Mouse (Mus musculus) neural tube, embryonic 10.5 days (tissue): ENCODE data around the gene Ddr1.

Experiments
- DNase-seq: peaks from one replicate; pipeline ENCODE4 v3.0.0-alpha.2; 2017; ENCODE audit warnings: low spot score; ENCODE audit errors: extremely low spot score

The Ddr1 gene

DNA sequence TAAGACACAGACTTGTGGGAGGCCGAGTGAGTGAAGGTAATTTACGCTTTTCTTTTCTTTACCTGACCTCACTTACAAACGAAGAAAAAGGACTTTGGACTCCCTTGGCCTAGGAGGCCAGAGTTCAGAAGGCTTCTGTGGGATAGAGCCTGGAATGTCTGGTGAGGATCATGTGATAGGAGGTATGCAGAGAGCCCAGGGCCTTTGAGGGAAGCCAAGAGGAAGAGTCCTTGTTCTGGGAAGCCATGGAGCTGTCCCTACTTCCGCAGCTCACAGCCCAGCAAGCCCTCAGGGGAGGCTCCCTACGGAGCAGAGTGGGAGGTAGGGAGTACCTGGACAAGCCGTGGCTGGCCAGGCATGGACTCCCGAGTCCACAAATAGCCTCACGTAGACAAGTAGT, 17.3 kb upstream of the Ddr1 start:
- DNase-seq, result no peak

DNA sequence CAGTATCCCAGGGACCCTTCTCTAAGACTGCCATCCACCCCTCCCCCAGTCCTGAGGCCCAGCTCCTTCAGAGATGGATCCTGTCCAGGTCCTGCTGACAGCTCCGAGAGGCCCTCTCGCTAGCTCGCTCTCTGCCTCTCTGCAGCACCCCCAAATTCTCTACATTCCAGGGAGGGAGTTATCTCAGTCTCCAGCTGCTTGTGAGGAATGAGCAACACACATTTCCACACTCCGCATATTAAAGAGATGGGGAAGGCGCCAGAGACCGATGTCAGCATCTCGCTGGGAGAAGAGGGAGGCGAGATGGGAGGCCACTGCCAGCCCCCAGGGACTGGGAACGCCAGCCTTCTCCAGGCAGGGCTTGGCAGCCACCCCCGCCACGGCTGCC, 15.9 kb upstream of the Ddr1 start:
- no peak for DNase-seq

- DNase-seq, result no peak
Measured at GRCm38 (mm10) chr17:35719616-35720339, 15.4 kb upstream of the Ddr1 start.

DNA sequence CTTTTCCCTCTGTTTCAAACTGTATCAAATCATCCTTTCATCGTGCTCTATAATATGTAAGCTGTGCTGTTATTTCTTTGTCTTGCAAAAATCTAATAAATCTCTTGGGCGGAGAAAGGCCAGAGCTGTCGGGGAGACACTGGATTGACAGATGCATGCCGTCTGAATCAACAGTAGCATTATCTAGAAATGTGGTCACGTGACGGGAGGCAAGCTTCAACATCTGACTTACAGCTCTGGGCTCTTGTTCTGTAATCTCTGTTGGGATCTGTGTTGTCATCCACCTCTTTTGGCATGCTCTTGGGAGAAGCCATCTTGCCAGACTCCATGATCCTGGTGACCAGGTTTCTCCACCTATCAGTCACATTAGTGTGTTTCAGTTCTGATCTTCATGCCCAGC, 12.7 kb upstream of the Ddr1 start:
- DNase-seq, result no peak

DNA sequence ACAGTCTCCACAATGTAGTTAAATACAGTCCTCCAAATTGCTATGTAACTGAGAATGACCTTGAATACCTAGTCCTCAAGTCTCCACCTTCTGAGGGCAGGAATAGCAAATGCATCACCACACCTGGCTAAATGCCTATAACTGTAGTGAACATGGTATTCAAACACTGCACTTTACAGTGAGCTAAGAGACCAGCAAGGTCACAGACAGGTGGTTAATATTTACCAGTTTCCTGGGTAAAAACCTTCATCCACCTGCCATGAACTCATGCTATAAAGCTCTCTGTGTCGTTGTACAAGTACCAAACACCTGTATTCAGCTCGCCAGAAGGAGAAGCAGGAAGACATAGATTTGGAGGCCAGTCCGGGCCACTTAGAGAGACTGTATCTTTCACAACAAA, 11.7 kb upstream of the Ddr1 start:
- no peak for DNase-seq

DNA sequence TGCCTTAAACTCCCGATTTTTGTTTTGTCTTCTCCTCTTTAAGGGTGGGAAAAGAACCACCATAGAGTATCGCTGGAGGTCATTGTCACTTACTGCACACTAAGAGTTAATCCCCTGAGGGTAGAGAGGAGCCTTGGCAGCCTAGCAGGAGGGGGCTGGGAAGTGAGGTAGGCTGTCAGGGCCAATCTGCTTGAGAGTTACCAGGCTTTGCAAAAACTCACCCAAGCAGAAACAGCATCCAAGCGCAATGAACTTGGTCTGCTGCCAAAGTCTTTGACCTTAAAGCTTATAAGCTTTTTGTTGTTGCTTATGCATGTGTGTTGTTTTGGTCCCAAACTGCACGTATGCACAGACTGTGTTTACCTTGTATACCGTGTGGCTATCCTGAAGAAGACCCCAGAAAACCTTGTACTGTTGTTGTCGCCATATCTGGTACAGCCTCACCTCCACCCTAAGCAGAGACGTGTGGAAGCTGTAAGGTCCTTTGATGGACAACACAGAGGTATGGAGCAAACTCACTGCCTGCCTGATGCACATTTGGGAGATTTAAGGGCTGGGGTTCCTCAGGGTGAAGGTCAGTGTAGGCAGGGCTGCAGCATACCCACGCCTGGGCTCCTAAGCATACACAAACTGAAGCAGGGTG, 6.4 kb upstream of the Ddr1 start:
- no peak for DNase-seq

GRCm38 (mm10) chr17:35708611-35709010, 4.2 kb upstream of the Ddr1 start:
- no peak for DNase-seq

DNA sequence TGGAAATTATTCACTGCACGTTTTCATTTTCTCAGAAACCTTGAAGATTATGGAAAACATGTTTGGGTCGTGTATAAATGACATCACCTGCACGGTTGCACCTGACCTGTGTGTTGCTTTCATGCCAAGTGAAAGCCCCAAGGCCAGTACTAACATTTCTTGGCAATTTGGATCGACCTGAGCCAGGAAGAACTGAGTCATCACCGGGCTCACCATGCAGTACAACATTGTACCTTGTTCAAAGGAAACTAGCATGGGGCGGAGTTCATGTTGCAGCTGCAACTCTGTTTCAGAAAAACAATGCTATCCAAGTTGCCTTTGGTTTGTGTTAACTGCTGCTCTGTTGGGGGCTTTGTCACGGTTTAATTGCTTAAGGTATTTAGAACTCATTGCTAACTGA, 3.5 kb upstream of the Ddr1 start:
- DNase-seq, result no peak

DNA sequence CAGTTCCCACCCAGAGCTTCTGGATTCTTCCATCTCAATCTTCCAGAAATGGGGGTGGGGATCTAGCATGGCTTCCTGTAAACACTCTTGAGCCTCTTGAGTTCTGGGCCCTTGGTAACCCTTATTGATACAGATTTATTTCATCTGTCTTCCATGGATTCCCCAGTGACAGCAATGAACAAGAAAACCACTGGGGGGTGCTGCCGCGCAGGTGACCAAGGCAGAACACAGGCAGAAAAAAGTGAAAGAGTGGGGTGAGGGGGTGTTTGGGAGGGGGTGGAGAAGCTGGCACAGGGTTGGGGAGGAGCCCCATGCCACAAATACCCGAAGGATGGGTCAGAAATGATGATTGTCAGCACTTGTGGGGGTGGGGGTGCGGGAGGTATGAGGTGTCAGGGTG, 1.4 kb upstream of the Ddr1 start:
- peak; percentile 35 for DNase-seq

GRCm38 (mm10) chr17:35703751-35704271, 610 bp downstream of the Ddr1 start:
- peak; percentile 88 for DNase-seq

DNA sequence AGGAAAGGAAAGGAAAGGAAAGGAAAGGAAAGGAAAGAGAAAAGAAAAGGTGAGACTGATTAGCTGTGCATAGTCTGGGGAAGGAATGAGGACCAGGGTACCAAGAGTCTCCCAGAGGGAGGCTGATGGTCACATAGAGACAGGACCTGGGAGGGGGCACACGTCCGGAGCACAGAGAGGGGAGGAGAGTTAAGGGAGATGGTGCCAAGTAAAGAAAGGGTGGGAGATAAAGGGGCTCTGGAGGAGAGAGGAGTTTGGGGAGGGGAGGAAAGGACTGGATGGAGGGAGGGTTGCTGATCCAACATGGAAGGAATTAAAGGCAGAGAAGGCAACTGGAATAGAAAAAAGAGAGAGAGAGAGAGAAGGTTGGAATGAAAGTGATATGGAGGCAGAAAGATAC, 1.4 kb downstream of the Ddr1 start:
- no peak for DNase-seq

- DNase-seq, result peak; percentile 32
Measured at GRCm38 (mm10) chr17:35702605-35703004, 1.8 kb downstream of the Ddr1 start.

DNA sequence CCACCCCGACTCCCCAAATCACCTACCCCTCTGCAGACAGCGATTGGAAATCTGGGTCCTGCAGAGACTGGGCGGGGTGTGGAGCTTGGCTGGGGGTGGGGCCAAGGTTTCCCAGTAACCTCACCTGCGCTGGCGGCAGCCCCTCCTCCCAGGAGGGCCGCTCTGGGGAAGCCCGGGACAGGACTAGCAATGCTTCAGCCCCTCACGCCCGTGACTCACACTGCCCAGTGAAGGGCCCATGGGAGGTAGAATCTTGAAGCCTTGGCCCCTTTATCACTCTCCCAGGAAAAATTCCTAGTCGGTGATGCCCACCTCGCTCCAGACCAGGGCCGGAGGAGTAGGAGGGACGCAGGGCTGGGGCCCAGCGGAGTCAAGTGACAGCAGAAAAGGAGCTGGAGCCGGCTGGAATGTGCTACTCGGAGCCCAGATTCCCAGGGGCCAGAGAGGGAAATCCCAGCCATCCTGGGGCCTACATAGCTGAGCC, 2.4 kb downstream of the Ddr1 start:
- peak; percentile 63 for DNase-seq

DNA sequence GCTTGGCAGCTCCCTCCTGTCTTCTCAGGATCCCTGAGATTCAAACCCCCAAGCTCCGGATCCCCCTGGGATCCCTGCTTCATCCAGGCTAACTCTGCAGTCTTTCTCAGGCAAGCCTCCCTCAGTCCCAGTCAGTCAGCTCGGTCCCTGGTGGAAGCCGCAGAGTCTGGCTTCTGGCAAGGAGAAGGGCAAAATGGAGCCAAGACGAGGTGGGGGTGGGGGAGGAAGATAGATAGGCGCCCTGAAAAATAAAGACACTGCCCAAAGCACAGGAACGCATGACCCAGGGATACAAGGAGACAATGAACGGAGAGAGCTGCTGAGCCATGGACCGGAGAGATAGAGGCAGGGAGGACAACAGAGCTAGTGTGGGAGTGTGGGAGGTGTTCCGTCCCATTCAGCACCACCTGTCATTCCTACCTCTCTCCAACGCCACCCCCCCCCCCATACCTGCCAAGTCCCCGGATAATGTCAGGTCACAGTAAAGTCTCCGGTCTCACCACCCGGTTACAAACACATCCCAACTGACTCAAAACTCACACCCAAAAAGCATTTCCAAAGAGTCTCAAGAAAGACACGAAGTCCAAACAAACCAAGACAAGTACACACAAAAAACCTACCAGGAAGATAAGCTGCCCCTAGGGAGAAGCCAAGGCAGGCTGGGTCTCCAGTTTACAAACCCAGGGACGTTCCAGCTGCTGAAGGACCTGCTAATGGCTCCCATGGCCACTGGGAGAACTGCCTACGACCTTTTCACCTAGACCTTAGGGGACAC, 3.0 kb downstream of the Ddr1 start:
- peak; percentile 59 for DNase-seq

DNA sequence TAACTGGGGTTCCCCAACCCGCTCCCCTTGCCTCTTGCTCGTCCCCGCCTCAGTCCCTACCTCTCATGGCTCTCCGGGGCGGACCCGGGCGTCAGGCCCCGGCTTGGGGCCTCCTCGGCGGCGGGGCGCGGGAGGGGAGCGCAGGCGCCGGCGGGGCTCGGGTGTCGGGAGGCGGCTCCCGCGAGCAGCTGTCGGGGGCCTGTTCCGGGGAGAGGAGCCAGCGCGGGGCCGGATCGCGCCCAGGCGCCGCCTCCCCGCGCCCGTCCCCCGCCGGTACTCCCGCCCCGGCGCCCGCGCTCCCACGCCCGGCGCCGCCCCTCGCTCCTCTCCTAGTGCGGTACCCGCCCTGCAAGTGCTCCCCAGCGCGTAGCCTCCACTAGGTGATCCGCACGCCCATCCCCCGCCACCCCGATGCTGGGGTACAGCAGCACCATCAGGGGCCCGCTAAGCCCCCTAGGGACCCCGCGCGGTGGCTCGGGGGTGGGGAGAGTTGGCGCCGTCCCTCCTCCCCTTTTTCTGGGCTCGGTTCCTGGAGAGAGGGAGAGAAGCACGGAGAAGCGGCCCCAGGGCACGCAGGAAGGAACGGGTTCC, 4.0 kb downstream of the Ddr1 start:
- DNase-seq, result peak; percentile 70

GRCm38 (mm10) chr17:35699919-35700318, 4.5 kb downstream of the Ddr1 start:
- DNase-seq, result peak; percentile 45

GRCm38 (mm10) chr17:35698501-35698883, 5.9 kb downstream of the Ddr1 start:
- no peak for DNase-seq

DNA sequence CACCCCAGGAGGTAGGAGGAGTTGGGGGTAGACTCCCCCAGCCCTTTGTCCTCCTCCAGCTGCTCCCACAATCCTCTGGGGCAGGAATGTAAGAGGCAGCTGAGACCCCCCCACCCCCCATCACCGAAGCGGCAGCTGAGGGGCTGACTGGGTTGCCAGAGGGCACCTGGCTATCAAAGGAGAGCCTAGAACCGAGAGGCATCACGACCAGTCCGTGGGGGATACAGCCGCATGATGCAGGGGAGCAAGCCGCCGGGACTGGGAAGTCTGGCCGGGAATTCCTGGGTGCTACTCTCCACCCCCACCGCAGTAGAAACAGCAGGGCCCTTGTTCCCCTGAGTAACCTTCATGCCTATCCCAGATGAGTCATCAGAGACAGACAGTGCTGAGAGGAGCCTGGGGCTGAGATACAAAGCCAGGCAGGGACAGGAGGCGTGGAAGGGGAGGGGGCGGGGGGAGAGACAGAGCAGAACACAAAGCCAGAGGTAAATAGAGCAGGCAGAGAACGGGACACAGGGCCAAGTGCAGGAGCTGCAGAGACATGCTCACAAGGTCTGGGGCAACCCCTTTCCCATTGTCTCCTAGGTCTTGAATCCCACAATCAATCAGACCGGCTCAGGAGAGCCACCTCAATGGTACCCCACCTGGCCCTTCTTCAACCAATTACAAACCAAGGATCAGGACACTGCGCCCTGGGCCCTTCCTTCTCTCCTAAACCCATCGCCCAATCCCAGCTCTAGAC, 6.5 kb downstream of the Ddr1 start:
- peak; percentile 59 for DNase-seq

DNA sequence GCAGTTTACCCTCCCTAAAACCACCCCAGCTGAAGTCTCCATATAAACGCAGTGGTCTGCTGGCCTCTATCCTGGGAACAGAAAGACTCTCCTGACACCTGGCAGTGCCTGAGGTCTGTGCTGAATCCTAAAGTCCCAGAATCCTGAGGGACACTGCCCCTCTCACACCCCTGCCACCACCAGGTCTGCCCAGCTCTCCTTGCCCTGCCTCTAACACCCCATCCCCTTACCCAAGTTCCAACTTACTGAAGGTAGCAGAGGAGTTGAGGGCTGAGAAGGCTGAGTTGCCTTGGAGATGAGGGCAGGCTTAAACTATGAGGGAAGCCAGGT, 7.0 kb downstream of the Ddr1 start:
- no peak for DNase-seq

- no peak for DNase-seq
Measured at GRCm38 (mm10) chr17:35696691-35697090, 7.7 kb downstream of the Ddr1 start.

GRCm38 (mm10) chr17:35695289-35695688, 9.1 kb downstream of the Ddr1 start:
- no peak for DNase-seq
